Comparison of ENCODE assay signal across 11 mouse cellular contexts in the genomic region with DNA sequence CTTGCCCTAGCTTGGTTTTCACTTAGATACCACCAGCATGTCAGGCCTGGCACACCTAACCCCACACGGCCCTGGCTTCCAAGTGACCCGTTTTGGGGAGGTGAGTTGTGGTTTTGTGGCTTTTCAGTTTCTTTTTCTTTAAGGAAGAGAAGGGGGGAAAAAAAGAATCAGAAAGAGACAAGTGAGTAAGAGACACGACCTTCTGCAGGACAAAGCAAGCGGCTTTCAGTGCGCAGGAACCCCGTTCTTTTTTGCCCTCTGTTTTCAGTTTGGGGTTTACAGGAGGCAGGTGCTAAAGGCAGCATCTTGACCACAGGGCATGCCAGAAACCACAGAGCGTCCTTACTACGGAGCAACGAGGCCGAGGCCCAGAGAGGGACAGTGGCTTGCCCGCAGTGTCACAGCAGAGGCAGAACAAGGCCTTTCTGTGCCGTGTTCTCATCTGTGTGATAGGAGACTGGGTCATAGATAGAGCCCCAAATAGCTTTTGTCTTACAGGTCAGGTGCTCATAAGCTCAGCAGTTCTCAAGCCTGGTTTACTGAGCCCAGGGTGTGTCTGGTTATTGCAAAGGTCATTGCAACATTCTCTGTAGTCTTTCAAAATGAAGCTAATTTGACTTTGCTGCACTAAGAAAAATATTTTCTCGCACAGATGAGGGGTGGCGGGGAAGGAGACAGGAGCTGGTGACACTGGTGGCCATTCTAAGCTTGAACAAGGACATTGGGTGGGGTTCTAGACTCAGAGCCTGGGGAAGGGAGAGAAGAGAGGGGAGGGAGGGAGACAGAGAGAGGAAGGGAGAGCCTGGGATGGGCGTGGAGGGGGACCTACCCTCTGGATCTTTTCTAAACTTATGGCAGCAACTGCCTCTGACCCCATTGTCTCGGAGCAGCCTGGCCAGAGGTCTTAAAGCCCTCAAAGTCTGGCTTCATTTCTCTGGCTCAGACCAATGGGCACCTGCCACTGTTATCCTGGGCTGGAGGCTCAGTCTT. TPM values are rescaled to one million over a fixed set of nuclear protein-coding genes. Genes with fewer than 3 reads are reported as not detected.
DNase-seq lines count a peak whose midpoint lies in the region; ATAC-seq and TF ChIP-seq lines count a peak whose summit lies in the region.
"Had no signal": no experiment of that assay in that cellular context is flagged by ENCODE, and none has a peak within 500 bp of the region (broad histone marks: within the 10 kb centered on the region; RNA-seq: fewer than 3 reads in every experiment).

No protein-coding gene starts in this region.

- no peak for TF ChIP-seq CTCF in layer of hippocampus, adult 2 months (conservative IDR thresholded peaks at IDR 0.05)
- TF ChIP-seq CTCF in hindbrain, postnatal 0 days (IDR thresholded peaks at IDR 0.05; ENCODE audit: low read depth): no peak

- H3K27me3 ChIP-seq in hindbrain, postnatal 0 days (ENCODE audit: insufficient read depth, low read length): no peaks in the 10 kb centered on the region
- H3K27me3 ChIP-seq: embryonic facial prominence, embryonic 12.5 days had no signal

- H3K9ac ChIP-seq in hindbrain, postnatal 0 days (replicated peaks; ENCODE audit: low read length): 0 out of 2 replicates have a peak overlapping the region, but pooled peaks have one; percentile 3
- H3K9ac ChIP-seq: embryonic facial prominence, embryonic 12.5 days had no signal

- WGBS in hindbrain, postnatal 0 days: 72% methylated on average over 16 of the region's 16 CpGs

- peak; percentile 43 for DNase-seq in cerebellum, adult 9-10 months
- no peak for DNase-seq in cerebellum, adult 8-10 months
- no peak for DNase-seq in layer of hippocampus, adult 2 months (ENCODE audit: low spot score in 2 of 2)
- DNase-seq in layer of hippocampus, postnatal 36 days: no peak
- DNase-seq in hindbrain, postnatal 0 days (ENCODE audit: low spot score): no peak
- DNase-seq in natural killer cell, adult 2 months (ENCODE audit: low spot score in 2 of 2): peak; percentile 24 to 47
- no peak for DNase-seq in left cerebral cortex, adult 9 months (ENCODE audit: low spot score in 2 of 2)
- no peak for DNase-seq in gastrocnemius, adult 18-20 months (ENCODE audit: low spot score)

- ATAC-seq in hindbrain, postnatal 0 days: no peak

- peak overlapping the region; percentile 36; the same call in 1 of the 2 replicates for H3K27ac ChIP-seq in layer of hippocampus, adult 2 months
- H3K27ac ChIP-seq in hindbrain, postnatal 0 days: peak overlapping the region; percentile 32; the same call in 1 of the 2 replicates
- H3K27ac ChIP-seq: embryonic facial prominence, embryonic 12.5 days; kidney, postnatal 0 days had no signal

- peaks cover 9% of the 10 kb centered on the region for H3K4me1 ChIP-seq in hindbrain, postnatal 0 days (ENCODE audit: insufficient read depth, low read length)

- no peak overlapping the region for H3K4me2 ChIP-seq in hindbrain, postnatal 0 days (ENCODE audit: low read depth, low read length)
- H3K4me2 ChIP-seq: embryonic facial prominence, embryonic 12.5 days had no signal

- H3K4me3 ChIP-seq in layer of hippocampus, adult 2 months: no peak overlapping the region
- H3K4me3 ChIP-seq in hindbrain, postnatal 0 days (ENCODE audit: low read length): no peak overlapping the region
- H3K4me3 ChIP-seq: embryonic facial prominence, embryonic 12.5 days had no signal

- H3K9me3 ChIP-seq in hindbrain, postnatal 0 days (ENCODE audit: low read length): no peaks in the 10 kb centered on the region
- H3K9me3 ChIP-seq: embryonic facial prominence, embryonic 12.5 days had no signal

- no peaks in the 10 kb centered on the region for H3K36me3 ChIP-seq in hindbrain, postnatal 0 days (ENCODE audit: insufficient read depth, low read length)
- H3K36me3 ChIP-seq: embryonic facial prominence, embryonic 12.5 days had no signal

RNA-seq across cellular contexts. Expression of a gene that starts 8.1 kb away (rescaled TPM):
- total RNA-seq in layer of hippocampus, adult 2 months (2021): 10 to 100 TPM; 62.8 to 68.6 TPM
- 10 to 100 TPM; 60.8 to 67.3 TPM for total RNA-seq in layer of hippocampus, postnatal 36 days (2021)
- 41.9 and 44.5 TPM in 2 replicates for total RNA-seq in hindbrain, postnatal 0 days (2014; rRNA removed)
- polyA plus RNA-seq in hindbrain, postnatal 0 days (2015; fragmentation: Nextera tagmentation; extraction: Ambion mirVana): 47.7 and 51.5 TPM in 2 replicates
- 10 to 100 TPM; 53.1 to 55.9 TPM for total RNA-seq in gastrocnemius, adult 18-20 months (2021)

RNA-seq across cellular contexts. Expression of a gene that starts 53.1 kb away (rescaled TPM):
- total RNA-seq in layer of hippocampus, adult 2 months (2021): not detected
- not detected for total RNA-seq in layer of hippocampus, postnatal 36 days (2021)
- total RNA-seq in hindbrain, postnatal 0 days (2014; rRNA removed): not detected in 2 replicates
- polyA plus RNA-seq in hindbrain, postnatal 0 days (2015; fragmentation: Nextera tagmentation; extraction: Ambion mirVana): not detected in 2 replicates
- not detected for total RNA-seq in gastrocnemius, adult 18-20 months (2021)
- polyA plus RNA-seq: embryonic facial prominence, embryonic 12.5 days; kidney, postnatal 0 days; limb, embryonic 11.5 days had no signal

Comparison
In these comparisons a context has a peak if more than half of its experiments do, and no peak if none do; other contexts are left out.
1. DNase-seq: peak in cerebellum, adult 9-10 months (single experiment) and natural killer cell, adult 2 months (2 of 2); none in cerebellum, adult 8-10 months (single experiment), layer of hippocampus, adult 2 months (0 of 2), layer of hippocampus, postnatal 36 days (0 of 2), hindbrain, postnatal 0 days (single experiment), left cerebral cortex, adult 9 months (0 of 2) and gastrocnemius, adult 18-20 months (single experiment).